Mouse (Mus musculus) cortical plate, adult 2 months (tissue): Measurements from ENCODE around the gene Chek1. TPM values are rescaled to one million over a fixed set of nuclear protein-coding genes. Genes with fewer than 3 reads are reported as not detected.

Experiments used
- H3K27ac ChIP-seq: fragments of 200-500 bp; 2 replicates; pipeline ENCODE4 v1.5.1; 2012; ENCODE audit warnings: low read length, control low read depth, inconsistent platforms; ENCODE audit not compliant: insufficient read depth
- H3K4me1 ChIP-seq: fragments of 200-500 bp; 2 replicates; pipeline ENCODE4 v1.6.1; 2011; ENCODE audit warnings: low read length; ENCODE audit not compliant: control insufficient read depth, insufficient read depth
- H3K4me3 ChIP-seq: fragments of 200-500 bp; 2 replicates; pipeline ENCODE4 v1.5.1; 2011; ENCODE audit warnings: mild to moderate bottlenecking, low read length, control low read depth; ENCODE audit not compliant: insufficient read depth
- CTCF ChIP-seq: fragments of 200-500 bp; IDR thresholded peaks from 2 replicates; pipeline ENCODE4 v1.5.1; 2011; ENCODE audit warnings: mild to moderate bottlenecking, control low read depth, low read length; ENCODE audit not compliant: insufficient read depth; ENCODE audit errors: extremely low read depth
- POLR2A ChIP-seq: fragments of 200-500 bp; IDR thresholded peaks from 2 replicates; pipeline ENCODE4 v1.6.1; 2011; ENCODE audit warnings: mild to moderate bottlenecking, low read length, control low read depth; ENCODE audit not compliant: insufficient read depth; ENCODE audit errors: extremely low read depth
- polyA plus RNA-seq: library from polyadenylated mRNA; depleted of rRNA; stranded (reverse); fragments of >200 nt; gene quantifications from 2 replicates; pipeline ENCODE4 v1.2.3, GENCODE M21; 2012; rRNA removed

Chek1 gene
- polyA plus RNA-seq, 1 experiment: 1.6 TPM

DNA sequence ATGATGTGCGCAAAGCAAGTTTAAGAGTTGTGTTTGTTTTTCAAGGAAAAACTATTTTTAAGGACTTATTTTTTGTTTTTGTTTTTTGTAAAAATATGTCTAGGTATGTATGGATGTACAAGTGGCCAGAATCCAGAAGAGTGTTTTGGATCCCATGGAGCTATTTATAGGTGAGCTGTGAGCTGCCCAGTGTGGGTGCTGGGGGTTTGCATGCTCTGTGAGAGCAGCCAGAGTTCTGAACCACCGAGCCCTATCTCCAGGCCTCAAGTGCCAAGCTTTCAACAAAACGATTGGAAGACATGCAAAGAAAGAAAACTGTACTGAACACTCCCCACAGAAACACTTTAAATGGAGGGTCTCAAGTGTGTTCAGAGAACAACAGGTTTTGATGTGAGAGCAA lies 20.9 kb downstream of the Chek1 start:
- no peak for TF ChIP-seq CTCF
- TF ChIP-seq POLR2A: no peak
- no peak overlapping the region for H3K4me3 ChIP-seq

GRCm38 (mm10) chr9:36694276-36694675 lies 32.6 kb downstream of the Chek1 start:
- Histone ChIP-seq H3K4me3 (no peak overlapping the region), H3K27ac (no peak overlapping the region), H3K4me1 (no peaks in the 10 kb centered on the region)
- TF ChIP-seq POLR2A: no peak

More for the DNA sequence above, 20.9 kb downstream of the Chek1 start:
- Histone ChIP-seq H3K27ac (no peak overlapping the region), H3K4me1 (no peaks in the 10 kb centered on the region)

GRCm38 (mm10) chr9:36692920-36693319 lies 33.9 kb downstream of the Chek1 start, which contains the start of gene Acrv1:
TSS of gene Acrv1 (plus strand) at chr9:36693220.
- no peak within 1 kb of the TSS for H3K4me3 ChIP-seq
- TF ChIP-seq POLR2A (no peak), CTCF (no peak)

GRCm38 (mm10) chr9:36687329-36687728 lies 39.5 kb downstream of the Chek1 start:
- Histone ChIP-seq H3K4me1 (no peaks in the 10 kb centered on the region), H3K27ac (no peak overlapping the region), H3K4me3 (no peak overlapping the region)
- TF ChIP-seq CTCF: no peak
- no peak for TF ChIP-seq POLR2A

More at GRCm38 (mm10) chr9:36692920-36693319, 33.9 kb downstream of the Chek1 start, which contains the start of gene Acrv1:
- H3K27ac ChIP-seq: no peak within 1 kb of the TSS
- H3K4me1 ChIP-seq: no peaks in the 10 kb centered on the region

GRCm38 (mm10) chr9:36681424-36681823 lies 45.4 kb downstream of the Chek1 start:
- Histone ChIP-seq H3K4me3 (no peak overlapping the region), H3K4me1 (no peaks in the 10 kb centered on the region), H3K27ac (no peak overlapping the region)
- TF ChIP-seq POLR2A: no peak
- no peak for TF ChIP-seq CTCF

Other genes with a start within 250 kb of the Chek1 start
- gene Gm5615, start 185.1 kb downstream of the Chek1 start, polyA plus RNA-seq: not detected in 2 replicates
- not detected in 2 replicates for gene Gm17689, start 144.4 kb downstream of the Chek1 start, polyA plus RNA-seq
- gene A630095E13Rik, start 83.7 kb downstream of the Chek1 start, polyA plus RNA-seq: not detected in 2 replicates
- gene Acrv1, start 33.8 kb downstream of the Chek1 start, polyA plus RNA-seq: not detected in 2 replicates
- 39.6 and 47.4 TPM in 2 replicates for gene Stt3a, start 40.6 kb upstream of the Chek1 start, polyA plus RNA-seq
- 117 and 119 TPM in 2 replicates for gene Ei24, start 70.3 kb upstream of the Chek1 start, polyA plus RNA-seq
- gene Fez1, start 94.8 kb upstream of the Chek1 start, polyA plus RNA-seq: 318 and 330 TPM in 2 replicates